Mouse (Mus musculus): ENCODE results near the gene Atp8b5.

The Atp8b5 gene

DNA sequence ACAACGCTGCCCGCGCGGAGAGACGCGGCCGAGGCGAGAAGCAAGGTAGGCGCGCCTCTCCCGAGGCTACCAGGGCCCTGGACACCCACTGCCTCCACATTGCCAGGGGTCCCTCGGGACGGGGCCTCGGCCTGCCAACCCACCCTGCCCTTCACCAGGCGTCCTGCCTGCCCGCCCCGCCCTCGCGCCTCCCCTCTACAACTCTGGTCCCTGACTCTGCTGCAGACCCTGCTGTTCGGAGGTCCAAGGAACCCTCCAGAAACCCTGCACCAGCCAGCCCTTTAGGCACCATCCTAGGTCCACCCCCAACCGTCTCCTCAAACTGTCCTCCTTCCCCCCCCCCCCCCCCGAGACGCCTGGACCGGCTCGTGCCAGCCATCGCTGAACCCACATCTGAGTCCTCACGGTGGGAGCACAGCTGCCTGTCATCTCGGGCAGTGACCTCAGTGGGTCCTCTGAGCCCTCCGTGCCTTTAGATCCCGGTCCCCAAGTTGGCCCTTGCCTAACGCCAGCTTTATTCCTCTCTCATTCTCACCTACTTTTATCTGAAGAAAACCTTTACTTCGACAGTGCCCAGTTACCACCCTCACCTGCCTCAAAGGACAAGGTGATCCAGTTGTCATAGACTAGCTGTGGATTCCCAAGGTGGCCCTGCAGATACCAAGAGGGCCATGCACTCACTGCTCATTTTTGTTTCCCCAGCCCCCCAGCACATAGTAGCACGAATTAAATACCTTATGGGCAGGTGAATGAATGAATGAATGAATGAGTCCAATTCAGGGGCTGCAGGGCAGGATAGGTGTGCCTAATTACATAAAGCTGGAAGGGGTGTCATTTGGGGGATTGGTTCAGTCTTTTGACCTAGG is 115.4 kb downstream of the Atp8b5 start:
- DNase-seq (ENCODE audit: extremely low read depth, insufficient read length, low spot score), result no peak

DNA sequence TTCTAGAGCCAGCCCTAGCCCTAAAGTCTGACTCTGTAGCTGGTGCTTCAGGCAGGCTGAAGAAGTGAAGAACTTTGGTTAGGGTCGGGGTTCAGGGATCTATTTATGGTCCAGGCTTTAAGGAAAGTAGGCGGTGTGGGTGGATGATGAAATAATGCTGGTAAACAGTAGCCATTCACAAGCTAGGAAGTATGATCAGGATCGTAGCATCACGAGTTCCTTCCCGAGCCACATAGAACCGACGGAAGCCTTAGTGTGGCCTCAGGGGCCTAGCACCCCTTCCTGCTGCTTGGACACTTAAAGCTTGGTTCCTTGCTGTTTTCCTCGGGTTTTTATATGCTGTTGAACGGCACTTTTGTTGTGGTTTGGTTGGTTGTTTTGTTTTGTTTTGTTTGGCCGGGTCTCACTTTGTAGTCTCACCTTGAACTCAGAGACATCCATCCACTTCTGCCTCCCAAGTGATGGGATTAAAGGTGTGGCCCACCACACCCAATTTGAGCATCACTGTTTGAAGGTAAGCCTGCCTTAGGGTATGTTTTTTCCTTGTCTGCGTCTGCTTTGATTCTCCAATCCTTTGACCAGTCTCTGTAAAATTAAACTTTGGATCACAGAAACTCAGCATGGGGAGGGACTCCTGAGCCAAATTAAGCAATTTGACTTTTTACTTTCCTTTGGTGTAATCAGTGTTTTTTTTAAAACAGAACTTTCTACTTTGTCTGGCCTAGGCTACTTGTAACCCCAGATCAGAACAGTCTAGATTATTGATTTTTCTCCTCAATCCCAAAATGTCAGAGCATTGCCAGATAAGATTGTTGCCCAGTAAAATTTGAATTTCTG is 116.5 kb downstream of the Atp8b5 start:
- peak; percentile 62 for DNase-seq (ENCODE audit: extremely low read depth, insufficient read length, low spot score)

DNA sequence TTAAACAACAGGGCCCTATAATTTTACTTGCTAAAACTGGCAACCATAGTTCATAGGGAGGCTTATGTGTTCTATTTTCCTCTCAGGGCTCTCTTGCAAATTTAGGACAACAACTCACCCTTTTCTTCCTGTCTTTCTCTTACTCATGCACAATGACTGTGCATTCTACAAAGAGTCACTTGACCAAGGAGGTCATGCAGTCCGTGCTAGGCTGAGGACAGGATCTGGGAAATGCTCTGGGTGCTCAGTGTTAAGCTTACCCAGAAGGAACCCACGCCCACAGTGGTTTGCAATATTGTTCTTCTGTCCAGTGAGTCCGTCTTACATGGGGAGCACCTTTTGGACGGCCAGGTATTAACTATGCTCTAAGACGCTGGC is 117.1 kb downstream of the Atp8b5 start:
- peak; percentile 41 for DNase-seq (ENCODE audit: extremely low read depth, insufficient read length, low spot score)

DNA sequence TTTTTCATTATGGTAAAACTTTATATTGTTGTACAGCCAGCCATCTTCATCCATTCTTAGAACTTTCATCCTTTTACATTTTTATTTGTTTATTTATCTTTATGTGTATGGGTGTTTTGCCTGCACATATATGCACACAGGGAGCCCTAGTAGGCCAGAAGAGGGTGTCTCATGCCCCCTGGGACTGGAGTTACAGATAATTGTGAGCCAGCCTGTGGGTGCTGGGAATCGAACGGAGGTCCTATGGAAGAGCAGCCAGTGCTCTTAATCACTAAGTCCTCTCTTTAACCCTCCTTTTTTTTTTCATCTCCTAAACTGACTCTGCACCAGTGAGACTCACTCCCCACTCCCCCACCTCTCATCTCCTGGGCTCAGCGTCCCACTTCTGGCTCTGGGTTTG is 117.6 kb downstream of the Atp8b5 start:
- no peak for DNase-seq (ENCODE audit: extremely low read depth, insufficient read length, low spot score)

DNA sequence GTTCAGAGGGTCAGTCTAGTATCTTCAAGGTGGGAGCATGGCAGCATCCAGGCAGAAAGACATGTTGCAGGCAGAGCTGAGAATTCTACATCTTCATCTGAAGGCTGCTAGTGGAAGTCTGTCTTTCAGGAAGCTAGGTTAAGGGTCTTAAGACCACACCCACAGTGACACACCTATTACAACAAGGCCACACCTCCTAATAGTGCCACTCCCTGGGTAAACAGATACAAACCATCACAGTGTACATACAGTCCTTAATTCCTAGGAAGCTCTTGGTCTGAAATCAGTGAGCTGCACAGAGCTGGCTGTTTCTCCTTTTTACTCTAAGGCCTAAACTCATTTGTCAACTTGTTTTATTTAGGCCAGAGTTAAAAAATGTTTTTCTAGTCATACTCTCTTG is 120.0 kb downstream of the Atp8b5 start:
- DNase-seq (ENCODE audit: extremely low read depth, insufficient read length, low spot score), result no peak

DNA sequence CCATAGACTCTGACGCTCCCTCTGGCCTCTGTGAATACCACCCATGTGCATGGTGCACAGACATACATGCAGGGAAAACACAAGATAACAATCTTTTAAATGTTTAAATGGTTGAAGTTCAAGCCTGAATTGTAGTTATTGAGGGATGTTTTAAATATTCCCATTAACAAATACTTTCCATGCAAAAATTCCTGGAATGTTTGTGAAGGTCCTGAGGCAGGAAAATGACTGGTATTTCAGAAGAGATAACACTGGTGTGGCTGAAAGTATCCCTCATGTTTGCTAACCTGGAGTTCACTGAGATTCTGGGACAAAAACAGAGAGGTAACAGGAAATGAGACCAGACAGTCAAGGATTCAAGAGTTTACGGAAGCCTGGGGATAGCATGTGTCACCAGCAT is 122.4 kb downstream of the Atp8b5 start:
- no peak for DNase-seq (ENCODE audit: extremely low read depth, insufficient read length, low spot score)

DNA sequence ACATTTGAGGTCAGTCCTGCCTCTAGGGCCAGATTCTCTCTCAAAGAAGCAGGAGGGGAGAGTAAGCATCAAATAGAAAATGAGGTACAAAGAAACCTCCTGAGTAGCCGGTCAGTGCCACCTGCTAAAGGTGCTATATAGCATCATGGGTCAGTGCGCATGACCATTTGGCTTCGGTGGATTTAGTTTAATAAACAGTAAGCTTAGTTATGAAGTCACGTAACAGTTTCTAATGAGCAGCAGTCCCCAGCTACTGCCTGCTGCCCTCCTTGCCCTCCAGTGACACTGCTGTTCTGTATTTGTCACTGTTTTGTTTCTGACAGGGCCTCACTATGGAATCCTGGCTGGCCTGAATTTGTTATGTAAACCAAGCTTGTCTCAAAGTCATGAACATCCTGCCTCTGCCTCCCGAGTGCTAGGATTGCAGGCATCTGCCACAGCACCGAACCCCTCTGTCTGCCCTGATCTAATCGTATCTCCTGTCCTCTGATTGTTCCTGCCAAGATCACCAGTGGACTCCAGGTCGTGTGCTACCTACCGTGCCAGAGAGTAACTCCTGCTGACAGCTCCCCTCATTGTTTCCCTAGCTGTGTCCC is 123.0 kb downstream of the Atp8b5 start:
- DNase-seq (ENCODE audit: extremely low read depth, insufficient read length, low spot score), result no peak

DNA sequence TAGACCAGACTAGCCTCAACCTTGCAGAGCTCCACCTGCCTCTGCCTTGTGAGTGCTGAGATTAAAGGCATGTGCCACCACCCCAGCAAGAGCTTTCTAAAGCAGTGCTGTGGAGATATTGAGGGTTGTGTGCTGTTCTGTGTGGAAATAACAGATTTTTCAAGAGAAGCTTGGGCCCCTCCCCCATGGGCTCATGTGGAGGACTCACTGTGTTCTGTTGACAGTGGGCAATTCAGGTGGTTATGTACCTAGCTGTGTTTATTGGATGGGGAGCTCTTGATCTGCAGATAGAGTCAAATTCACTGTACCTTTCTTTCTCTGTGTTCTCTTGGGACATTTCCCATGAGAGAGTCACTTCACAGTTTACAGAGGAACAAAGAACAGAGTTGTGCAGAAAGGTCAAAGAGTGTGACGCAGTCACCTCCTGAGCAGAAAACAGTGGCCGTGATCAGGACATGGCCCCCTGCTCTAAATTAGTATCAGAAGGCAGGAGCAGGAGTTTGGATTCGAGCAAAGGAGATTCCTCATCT is 124.6 kb downstream of the Atp8b5 start:
- DNase-seq (ENCODE audit: extremely low read depth, insufficient read length, low spot score), result no peak

DNA sequence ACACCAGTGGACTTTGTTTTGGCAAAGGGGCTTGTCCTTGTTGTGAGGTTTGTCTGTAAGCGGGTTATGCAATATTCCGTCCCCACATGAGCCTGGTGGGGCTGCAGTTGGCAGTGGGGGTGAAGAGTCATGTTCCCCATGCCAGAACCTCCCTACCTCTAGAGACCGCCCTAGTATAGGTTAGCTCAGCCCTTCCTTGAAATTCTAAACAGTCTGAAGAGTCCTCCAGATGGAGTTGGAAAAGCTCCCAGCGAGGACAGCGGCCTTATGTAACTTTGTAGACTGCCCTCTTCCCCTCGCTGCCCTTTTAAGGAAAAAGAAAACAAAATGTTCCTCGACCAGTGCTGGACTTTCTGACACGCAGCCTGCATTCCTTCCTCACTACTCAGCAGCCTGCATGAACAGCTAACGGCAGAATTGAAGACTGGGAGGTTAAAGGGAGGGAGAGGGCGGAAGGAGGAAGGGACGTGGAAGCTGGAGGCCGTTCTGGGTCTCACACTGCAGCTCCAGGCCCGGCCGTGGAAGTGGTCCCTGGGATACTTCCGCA is 127.5 kb downstream of the Atp8b5 start:
- peak; percentile 88 for DNase-seq (ENCODE audit: extremely low read depth, insufficient read length, low spot score)

DNA sequence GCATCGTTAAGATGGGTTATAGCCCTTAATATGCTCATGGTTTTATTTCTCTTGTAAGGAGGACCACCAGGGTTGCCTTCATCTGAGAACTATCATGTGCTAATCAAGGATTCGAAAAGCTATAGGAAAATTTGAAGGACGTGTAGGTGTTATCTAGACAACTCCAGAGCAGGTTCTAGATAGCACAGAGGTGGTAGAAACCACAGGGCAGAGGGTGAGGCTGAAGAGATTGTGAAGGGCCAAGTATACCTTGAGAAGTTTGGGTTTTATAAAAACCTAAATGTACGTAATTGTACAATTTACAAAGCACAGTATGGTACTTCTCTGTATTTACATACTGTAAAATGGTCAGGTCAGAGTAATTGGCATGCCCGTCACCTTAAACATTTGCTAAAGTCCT is 128.2 kb downstream of the Atp8b5 start:
- DNase-seq (ENCODE audit: extremely low read depth, insufficient read length, low spot score), result no peak

DNA sequence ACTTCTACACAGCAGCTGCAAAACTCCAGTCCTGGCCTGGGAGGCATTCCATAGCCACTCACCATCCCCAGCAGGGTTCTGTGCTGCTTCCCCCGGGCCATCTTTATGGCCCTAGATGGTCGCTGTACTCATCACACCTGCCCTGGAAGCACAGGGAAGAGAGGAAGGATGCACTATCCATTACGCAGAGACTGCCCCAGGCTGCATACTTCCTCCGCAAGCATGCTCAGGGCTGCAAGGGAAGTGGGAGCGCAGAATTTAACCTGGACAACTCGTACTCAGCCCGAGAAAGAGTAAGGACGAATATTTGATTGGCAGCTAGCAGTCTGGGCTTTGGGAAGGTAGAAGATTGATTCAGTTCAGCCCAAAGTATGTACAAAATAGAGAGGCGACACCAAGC is 128.9 kb downstream of the Atp8b5 start:
- no peak for DNase-seq (ENCODE audit: extremely low read depth, insufficient read length, low spot score)

DNA sequence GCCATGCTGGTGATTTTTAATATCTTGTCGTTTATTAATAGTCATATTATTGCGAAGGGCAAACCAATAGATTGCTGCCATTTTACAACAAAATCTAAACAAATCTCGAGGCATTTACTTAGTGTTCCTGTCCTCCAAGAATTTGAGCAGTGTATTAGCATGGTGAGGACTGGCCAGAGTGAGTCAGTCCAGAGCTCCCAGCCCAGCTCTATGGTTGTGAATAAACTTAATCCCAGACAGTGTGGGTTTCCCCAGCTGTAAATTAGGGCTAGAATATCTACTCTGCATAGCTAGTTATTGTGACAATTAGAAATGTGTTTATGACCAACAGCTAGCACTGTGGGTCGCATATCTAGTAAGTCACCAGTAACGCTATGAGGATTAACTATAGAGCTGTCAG is 129.4 kb downstream of the Atp8b5 start:
- no peak for DNase-seq (ENCODE audit: extremely low read depth, insufficient read length, low spot score)

DNA sequence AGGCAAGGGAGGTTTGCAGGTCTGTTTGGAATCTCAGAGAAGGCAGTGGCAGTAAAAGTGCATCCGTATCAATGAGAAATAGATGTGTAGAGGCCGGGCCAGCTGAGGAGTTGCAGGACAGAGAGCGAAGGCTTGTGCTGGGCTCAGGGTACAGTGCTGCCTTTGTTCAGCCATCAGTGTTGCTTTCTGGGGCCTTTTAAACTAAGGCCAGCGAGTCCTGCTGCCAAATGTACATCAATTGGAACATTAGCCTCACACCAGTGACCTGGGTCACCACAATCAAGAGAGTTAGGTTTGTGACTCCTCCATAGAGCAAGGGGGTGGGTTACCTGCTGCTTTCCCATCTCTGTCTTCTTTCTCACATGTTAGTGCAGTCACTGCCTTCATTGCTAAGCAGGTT is 131.1 kb downstream of the Atp8b5 start:
- no peak for DNase-seq (ENCODE audit: extremely low read depth, insufficient read length, low spot score)

DNA sequence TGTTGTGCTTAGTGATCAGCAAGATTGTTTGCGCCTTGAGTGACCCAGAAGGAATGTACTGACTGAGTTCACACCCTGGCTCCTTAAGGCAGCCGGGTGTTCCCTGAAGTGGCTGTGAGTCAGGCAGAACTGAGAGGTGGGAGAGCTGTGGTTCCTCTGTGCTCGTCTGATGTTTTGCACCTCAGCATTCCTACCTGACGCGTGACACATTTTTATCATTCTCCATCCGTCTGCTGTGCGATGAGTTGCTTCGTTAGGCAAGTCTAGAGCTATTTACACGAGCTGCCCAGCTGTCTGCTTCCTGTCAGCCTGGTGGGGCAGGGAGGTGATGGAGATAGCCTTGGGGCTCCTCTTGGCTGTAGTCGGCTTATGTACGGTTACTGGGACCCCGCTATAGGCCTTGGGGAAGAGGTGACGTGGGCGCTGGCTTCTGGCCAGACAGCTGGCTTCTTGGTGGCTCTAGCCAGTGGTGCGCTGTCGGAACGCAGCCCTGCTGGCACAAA is 131.9 kb downstream of the Atp8b5 start:
- peak; percentile 76 for DNase-seq (ENCODE audit: extremely low read depth, insufficient read length, low spot score)

DNA sequence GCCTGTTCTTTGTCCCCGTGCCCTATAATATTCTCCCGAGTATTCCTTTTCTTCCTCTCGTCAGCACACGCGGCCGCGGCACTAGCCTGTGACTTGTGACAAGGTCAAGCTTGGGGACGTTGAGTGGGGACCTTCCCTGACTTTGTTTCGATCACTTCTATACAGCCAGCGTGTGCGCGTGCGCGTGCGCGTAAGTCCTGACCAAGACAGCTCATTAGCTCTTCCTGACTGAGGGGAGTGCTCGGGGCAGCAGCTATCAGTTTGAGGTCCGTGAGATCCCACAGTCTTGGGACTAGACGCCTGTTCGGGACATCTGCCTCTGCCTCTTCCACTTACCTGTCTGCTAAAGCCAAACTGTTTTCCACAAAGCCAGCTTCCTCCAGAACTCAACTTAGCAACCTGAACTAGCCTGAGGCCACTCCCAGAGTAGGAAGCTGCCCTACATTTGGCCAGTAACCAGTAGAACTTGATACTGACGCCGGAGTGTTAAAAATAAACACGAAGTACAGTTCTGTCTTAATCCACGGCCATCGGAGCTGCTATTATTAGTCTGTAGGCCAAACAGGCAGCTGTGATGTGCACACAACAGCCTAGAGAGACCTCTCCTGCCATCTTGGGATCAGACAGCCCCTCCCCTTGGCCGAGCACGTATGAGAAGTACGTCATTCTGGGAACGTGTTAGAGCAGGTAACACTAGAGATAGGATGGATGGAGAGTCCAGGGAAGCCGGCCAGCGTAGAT is 132.6 kb downstream of the Atp8b5 start:
- DNase-seq (ENCODE audit: extremely low read depth, insufficient read length, low spot score), result no peak

DNA sequence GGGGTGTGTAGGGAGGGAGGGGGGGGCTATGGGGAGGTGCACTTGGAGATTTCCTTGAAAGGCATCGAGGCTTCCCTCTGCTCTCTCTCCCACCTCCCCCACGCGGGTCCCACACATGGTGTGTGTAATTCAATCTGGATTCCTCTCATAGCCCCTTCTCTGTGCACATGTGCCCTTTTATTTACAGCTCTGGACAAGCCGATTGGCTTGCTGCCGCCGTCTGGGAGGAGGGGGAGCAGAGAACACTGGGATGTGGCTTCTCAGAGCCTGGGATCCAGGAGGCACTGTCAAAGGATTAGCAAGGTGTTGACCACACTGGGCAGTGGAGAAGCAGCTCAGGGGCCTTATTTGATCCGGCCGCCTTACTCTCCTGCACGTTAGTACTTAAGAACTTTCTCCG is 134.0 kb downstream of the Atp8b5 start:
- DNase-seq (ENCODE audit: extremely low read depth, insufficient read length, low spot score), result no peak

DNA sequence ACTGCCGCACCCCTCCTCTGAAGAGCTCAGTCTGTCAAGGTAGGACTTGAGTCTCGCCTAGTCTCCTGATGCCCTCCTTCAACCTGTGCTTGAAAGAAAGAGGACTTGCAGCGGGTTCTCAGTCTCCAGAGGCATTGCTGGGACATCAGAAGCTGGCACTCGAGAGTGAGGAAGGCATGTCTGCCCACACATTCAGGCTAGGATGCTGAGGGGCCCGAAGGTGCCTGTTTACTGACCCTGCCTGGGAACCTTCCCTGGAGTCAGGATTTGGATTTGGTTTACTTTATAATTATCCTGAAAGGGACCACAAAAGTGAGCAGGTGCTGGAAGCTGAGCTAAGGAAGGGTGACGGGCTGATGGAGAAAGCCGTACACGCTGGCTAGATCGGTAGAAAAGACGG is 134.5 kb downstream of the Atp8b5 start:
- DNase-seq (ENCODE audit: extremely low read depth, insufficient read length, low spot score), result no peak

DNA sequence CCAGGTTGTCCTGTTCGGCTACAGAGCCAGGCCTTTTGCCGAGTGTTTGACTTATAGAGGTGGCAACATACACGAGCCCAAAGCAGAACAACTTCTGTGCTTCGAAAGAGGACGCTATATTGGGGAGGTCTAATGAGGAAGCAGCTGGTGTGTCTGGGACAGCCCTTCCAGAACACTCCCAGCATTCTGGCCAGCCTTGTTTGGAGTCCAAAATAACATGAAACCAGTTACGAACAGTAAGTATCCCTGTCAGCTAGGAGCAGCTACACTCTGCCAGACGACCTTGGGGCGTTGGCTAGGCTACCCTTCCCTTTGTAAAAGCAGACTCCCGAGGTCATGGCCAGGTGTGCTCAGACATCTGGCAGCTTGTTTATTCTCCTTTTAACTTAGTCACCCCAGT is 135.3 kb downstream of the Atp8b5 start:
- no peak for DNase-seq (ENCODE audit: extremely low read depth, insufficient read length, low spot score)

DNA sequence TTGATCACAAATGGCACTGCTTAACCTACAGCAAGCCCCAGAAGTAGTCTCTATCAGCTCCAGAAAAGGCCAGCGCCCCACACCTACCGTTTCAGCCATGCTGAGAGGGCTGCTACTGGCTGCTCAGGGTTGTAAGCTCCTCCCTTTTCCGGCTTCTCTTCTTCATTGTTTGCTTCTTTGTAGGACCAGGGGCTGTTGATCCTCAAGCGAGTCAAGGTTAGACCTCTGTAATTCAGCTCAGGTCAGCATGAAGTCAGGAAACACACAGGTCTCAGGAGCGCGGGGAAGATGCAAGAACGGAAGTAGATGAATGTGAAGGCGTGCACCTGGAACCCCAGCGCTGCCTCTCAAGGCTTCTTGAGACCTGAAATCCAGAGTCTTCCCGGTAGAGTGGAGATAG is 137.7 kb downstream of the Atp8b5 start:
- DNase-seq (ENCODE audit: extremely low read depth, insufficient read length, low spot score), result no peak
